Mouse (Mus musculus) right cerebral cortex, postnatal 25 days (tissue): ENCODE results near the gene Cpe.

Experiments
- DNase-seq: peaks from one replicate; pipeline ENCODE4 v3.0.0; 2022

The Cpe gene

DNA sequence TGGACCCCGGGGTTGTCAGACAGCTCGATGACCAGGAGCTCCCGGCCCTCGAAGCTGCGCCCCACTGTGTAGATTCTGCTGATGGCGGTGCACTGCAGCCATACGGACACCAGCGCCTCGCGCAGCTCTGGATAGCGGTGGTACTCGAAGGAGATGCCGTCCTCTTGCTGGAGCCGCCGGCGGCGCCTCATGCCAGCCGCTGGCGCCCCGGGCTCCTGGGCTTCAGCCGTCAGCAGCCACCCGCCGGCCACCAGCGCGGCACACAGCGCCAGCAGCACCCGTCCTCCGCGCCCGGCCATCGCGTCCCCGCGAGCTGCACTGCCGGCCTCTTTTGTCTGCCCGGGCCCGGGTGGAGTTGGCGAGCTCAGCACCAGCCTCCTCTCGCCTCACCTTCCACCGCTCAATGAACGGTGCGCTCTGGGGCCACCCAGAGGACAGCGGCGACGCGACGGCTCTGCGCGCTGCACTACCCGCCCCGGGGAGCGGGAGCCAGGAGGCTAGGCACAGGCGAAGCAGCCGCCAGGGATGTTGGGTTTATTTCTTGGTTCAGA lies at the start of gene Cpe:
TSS of gene Cpe (minus strand) at position 404 of the 551 bp plus-strand sequence.
- peak; percentile 92 for DNase-seq

DNA sequence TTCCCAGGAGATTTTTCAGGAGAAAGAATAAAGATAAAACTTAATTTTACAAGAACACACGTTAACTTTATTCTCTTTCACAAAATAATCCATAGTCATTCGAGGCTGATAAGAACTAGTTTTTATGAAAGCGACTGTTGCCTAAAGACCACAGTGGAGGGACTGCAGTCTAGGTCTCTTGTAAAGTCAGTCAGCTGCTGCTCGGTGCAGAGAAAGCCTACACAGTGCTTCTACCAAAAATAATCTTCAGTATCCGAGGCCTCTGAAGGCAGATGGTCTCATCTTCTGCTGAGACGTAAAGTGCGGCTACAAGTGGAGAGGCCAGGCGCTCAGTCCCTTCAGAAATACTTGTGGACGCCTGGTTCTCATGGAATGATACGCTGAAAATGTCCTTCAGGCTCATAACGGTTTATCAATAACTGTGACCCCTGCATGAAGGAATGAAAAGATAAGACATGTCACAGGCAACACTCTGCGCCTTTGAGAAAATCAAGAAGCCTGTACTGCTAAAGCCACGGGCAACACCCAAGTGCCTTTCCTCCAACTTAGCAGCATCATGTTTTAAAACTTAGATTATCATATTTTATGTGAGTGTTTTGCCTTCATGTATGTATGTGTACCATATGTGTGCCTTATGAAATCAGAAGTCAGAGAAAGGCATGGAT lies 47.8 kb upstream of the Cpe start:
- no peak for DNase-seq

DNA sequence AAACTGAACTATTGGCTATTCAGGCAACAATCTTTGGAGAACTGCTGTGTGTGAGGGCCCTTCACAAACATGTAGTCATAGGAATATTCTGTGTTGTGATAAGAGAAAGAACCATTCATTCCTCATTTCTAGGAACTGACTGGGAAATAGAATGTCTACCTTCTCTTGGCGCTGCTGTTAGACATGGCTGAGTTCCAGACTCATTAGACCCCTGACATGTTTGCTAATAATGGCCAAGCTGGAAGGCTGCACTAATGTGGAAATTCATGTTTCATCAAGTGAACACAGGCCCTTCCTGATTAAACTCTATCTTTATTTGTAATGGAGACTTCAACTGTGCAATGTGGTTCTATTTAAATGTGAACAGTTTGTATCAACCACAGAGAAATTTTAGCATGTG lies 46.1 kb upstream of the Cpe start:
- no peak for DNase-seq

DNA sequence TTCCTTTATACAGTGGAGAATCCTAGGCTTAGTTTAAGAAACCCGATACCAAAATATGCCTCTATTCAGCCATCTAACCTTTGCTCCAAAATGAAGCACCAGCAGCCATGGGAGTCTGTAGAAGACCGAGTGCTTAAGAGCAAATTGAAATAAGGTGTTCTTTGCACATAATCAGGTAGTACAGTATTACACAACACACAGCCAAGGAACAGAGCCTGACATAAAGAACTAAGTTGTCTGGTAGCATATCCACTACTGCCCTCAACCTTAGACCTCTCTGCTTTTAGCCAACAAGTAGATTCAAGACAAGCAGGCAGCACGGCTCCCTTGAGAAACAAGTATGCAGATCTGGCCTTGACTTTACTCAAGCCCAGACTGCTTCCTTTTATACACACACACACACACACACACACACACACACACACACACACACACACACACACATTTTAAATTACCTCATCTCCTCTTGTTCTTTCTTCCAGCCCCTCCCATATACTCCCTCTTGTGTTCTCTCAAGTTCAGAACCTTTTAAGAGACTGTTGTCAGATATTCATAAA lies 44.0 kb upstream of the Cpe start:
- DNase-seq: no peak

DNA sequence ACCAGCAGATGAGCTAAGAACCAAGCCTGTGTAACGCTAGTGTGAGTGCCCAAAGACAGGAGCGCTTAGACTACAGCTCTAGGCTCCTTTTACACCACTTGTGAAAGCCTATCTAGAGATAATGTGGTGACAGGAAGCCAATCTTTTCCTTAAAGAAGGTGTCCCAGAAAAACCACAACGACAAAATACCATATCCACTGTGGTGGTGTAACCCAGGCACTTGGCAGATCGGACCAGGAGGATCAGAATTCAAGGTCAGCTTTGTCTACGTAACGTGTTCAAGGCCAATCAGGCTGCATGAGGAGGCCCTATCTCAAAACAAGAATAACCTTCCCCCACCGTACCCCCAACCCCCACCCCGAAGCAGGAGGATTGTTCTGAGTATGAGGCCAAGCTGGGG lies 42.3 kb upstream of the Cpe start:
- no peak for DNase-seq

DNA sequence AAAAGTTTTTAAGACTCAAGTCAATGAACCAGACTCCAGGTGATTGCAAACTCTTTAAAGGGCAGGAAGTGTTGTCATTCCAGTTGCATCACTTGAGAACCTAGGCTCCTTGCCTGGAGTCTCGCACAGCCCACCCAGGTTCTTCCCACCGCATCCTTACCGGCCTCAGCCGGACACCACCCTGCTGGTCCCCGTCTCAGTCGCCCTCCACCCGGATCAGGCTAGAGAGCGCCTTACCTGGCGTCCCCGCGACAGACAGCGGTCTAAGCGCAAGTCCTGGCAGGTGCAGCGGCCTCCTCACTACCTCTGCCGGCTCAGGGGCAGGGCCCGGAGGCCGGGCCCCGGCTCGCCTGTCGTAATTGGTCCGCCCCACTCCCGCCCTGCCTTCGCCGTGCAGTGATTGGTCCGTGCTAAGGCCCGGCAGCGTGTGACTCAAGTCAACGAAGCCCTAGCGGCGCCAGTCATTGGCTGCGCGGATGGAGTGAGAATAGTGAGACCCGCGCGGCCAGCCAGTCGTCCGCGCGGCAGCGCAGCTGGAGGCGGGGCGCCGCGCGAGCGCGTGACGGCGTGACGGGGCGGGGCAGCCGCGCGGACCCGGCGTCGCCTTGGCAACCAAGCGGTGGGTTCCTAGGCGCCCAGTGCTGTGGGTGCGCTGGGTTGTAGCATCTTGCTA lies 40.6 kb upstream of the Cpe start, which contains the start of gene Msmo1:
TSS of gene Msmo1 (minus strand) at position 522 of the 673 bp plus-strand sequence.
- peak; percentile 99 for DNase-seq

DNA sequence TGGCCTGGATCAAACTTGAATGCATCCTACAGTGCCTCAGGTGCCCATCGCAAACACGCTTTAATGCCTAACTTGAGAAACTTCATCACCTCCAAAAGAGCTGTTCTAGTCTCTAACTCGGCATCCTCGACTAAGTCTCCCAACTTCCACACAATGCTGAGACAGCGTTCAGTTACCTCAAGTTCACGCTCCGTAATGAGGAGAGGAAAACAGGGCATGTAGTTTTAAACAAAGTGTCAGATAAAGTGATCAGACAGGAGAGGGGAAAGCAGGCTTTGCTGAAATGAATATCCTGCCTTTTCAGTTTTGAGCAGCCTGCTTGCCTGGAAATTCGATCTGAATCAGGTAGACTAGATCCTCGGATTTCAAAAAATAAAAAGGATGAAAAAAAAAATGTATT lies 39.7 kb upstream of the Cpe start:
- no peak for DNase-seq

DNA sequence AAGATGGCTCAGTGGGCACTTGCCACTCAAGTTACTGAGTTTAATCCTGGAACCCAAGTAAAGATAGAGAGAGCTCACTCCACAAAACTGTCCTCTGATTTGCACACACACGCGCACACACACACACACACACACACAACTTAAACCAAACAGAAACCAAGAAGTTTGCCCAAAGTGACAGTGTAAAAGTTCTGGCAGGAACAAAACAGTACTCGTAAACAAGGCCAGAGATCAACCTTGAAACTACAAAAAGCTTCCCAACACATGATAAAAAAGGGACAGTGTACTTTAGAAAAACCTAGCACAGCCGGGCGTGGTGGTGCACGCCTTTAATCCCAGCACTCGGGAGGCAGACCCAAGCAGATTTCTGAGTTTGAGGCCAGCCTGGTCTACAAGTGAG lies 35.3 kb upstream of the Cpe start:
- no peak for DNase-seq

DNA sequence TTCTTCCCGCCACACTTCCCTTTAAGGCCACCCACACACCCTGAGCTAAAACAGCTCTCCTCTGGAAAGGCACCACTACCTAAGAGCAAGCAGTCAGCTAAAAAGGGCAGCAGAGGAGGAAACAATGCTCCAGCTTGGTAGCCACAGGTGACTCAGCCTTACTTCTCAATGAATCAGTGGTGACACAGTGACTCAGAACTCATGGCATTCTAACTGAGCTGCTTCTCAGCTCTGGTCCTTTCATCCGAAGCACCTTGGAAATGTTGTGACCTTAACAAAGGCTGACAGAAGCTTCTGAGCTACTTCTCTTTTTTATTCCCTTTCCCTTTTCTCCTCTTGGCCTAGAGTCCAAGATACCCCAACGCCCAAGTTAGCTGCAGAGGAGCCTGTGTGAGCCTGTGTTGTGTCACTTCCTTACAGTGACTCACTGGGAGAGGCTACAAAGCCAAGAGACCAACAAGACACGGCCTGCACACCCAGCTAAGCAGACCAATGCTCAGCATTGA lies 33.4 kb upstream of the Cpe start:
- DNase-seq: peak; percentile 26

DNA sequence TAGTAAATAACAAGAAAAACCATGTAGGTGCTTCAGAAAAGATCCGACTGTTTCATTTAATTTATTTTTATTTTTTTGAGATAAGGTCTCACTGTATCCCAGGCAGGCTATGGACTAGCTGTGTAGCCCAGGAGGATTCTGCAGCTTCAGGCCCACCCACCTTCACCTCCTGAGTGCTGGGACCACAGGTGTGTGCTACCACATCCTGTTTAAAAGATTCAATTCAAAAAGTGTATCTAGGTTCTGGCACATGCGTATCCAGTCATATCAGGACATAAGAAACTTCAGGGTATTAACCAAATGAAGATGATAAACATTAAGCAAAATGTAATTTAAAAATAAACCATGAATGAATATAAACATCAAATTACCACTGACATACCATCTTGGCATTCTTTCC lies 30.4 kb upstream of the Cpe start:
- no peak for DNase-seq

DNA sequence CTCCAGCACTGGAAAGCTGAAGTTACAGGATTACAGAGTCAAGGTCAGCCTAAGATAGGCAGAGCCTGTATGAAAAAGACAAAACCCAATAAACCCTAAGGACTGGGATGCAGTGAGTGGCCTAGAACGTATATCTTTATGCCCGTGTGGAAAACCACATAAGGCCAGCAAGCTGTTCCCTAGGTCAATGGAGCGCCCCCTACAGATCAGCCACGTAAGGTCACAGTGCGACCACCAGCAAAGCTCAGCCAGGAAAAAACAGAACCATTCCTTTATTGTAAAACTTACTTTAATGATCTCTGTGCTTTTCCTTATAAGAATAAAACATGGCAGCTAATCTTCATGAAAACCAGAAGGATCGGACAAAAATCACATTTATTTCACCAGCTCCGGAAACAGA lies 25.0 kb upstream of the Cpe start:
- DNase-seq: no peak

DNA sequence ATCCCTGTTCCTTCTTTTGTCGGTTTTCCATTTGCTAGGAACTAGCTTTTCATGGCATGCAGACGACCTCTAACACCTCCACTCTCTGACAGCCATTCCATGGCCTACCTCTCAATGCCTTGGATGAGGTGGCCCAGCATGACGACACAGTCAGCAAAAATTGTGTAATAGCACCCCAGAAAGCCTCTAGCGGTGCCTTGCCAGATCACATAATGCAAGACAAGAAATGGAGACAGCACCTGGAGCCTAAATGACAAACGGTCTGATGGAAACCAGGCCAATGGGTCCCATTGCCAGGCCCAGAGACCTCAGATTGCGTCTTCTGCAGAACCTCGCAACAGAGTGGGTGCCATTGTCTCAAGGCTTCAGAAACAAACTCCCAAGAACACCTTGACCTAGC lies 19.6 kb upstream of the Cpe start:
- no peak for DNase-seq

DNA sequence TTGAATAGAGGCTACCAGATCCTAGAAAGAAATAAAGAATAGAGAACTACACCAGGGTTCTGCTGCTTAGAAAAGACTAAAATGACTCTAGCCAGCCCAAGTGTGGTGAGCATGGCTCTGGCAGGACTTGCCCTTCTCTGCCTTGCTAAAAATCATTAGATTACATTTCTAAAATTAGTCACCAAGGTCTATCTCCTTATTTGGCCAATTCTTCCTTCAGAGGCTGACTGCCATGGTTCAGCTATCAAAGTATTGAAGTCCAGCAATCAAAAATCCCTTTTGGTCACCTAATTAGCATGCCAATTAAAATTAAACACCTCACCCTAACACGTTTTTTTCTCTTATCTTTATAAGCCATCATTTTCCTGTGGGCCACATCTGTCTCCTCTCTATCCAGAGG lies 18.7 kb upstream of the Cpe start:
- DNase-seq: no peak

DNA sequence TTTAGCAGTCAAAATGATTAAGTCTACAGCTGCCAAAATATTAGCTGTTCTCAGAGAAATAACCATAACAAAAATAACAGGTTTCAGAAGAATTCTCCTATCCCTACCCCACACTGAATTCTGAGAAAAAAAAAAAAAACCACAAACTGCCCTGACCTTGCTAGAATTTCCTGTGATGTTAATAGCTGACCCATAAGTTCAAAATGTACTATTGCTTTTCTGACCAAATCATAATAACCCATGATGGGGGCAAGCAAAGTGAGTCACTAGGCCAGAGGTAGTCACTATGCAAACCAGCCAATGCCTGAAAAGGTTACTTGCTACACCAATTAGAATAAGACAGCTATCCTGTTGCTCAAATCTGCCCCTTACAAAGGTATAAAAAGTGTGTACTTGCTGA lies 14.6 kb upstream of the Cpe start:
- DNase-seq: no peak

DNA sequence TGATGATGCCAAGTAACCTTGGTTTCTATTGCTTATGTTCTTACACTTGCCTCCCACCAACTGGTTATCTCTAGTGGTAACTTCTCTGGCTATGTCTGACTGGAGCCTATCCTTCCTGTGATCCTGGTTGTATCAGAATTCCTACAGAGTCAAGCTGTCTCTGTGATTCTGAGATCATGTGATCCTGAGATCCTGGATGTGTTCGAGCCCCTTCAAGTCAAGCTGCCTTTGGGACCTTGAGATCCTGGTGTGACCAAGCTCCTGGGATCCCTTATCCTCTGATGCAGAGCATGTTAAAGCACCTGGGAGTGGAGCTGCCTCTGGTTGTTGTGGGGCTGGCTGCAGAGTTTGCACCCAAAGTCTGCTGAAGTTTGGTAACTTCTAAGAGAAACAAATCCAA lies 10.3 kb upstream of the Cpe start:
- DNase-seq: no peak

DNA sequence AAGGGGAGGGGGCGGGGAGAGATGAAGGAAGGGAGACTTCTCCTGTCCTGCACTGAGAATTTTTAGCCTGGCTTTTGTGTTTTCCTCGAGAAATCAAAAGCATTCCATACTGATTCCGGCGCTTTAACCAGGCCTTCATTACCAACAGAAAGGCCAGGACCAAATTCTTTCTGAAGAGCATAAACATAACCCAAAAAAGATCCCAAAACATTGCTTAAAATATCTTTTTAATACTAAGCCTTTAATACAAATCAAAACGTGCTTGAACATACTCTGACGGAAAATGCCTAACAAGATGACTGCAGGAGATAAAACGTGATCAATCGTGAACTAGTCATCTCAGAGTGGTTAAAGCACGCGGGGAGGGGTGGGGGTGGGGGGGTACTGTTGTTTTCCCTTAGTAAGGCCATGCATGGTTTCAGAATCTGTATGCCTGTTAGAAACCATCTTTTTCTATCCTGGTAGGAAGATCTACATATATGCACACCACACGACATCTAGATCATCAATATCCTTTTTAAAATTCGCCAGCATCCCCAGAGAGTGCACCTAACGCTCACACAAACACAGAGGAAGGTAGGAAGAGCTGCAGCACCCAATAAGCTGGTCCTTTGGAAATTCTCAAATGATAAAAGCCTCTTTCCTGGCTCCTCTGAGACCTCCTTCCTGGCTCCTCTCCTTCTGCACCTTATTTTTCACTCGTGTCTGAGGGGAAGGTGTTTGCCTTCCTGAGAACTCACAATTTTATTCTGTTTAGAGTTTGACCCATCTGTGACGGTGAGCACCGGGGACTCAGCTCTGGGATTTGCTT lies 1.1 kb downstream of the Cpe start:
- DNase-seq: peak; percentile 26

DNA sequence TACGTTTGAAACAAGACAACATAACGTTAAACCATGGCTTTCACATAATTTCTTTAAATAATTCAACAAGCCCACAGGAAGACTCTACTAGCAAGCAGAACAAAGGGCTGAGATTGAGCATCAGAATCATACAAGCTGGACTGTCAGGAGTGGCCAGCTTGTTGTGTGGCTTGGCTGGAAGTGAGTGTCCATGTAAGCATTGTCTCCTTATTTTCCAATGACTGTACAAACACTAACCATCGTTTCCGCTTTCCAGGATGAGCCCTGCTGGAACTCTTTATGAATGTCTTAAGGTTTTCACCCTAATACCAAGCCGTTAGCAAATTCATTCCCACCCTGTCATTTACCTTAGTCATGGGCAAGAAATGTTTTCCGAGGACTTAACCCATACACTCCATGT lies 2.0 kb downstream of the Cpe start:
- no peak for DNase-seq

DNA sequence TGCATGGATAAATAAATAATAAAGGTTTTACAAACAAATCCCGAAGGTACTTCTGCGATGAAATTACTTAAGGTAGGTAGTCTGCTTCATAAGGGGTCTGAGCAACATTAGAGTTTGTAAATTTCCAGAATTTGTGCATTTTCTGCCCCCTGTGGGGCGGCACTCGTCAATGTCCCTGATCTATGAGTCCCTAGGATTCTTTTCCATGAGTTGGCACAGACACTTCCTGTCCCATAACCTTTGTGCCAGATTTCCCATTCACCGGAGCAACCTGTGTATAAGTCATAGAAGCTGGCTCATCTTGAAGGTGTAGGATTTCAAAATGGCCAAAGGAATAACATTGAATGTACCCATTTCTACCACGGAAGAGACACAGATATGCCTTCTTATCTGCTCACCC lies 2.5 kb downstream of the Cpe start:
- DNase-seq: no peak

DNA sequence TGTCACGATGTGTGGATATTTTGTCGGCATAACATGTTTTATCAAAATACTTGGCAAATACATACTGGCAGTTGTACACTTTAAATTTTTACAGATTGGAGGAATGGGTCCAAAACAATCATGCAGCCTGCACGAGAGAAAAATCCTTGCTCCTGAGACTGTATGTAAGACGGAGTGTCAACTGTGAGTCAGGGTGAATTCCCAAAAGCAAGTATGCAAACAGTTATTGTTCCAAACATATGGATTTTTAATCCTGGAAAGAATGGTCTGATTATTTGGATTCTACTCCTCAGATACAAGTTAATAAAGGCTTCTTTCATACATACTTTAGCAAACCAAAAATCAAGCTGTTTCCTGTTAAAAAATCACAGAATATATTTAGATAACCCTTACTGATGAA lies 4.1 kb downstream of the Cpe start:
- no peak for DNase-seq

DNA sequence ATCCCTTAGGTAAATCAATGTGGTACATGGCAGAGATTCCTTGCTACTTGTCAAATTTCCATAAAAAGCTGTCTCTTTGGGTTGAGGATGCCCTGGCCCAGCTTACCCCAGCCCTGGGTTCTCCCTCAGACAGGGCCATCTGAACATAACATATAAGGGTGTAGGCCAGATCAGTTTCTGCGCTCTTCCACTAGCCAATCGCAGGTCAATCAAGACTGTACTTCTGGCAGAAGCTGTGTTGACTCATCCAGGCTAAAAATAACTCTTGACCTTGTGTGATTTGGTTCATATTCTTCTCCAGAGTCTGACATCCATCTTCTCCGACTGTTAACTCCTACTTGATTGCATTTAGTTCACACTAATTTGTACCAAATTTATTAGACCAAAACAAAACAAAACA lies 4.7 kb downstream of the Cpe start:
- DNase-seq: no peak

DNA sequence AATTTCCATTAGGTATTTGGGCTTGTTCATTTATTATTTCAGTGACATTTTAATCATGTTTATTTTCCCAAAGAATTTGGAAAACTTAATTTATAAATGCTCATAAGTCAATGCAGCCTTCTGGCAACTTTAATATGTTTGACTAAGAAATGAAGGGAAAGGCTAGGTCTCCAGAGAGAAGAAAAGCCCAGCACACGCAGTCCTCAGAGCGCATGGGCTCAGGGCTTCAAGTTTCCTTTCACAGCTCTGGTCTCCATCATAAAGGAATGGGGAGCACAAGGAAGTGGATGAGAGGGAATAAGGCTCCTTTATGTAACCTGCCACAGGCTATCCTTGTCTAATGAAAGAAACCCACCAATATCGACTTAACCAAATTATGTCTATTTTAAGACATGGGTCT lies 10.4 kb downstream of the Cpe start:
- no peak for DNase-seq

DNA sequence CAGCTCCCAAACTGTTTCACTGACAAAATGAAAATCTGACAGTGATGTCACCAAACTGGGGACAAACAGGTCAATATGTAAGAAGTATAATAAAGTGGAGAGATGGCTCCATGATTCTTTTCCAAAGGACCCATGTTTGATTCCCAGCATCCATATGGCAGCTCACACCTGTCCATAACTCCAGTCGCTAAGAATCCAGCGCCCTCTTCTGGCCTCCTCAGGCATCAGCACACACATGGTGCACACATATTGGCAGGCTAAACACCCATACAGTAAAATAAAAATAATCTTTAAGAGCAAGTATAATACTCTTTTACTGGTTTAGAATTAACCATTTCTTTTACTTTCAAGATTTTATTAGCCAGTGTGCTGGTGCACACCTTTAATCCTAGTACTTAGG lies 16.5 kb downstream of the Cpe start:
- DNase-seq: no peak

DNA sequence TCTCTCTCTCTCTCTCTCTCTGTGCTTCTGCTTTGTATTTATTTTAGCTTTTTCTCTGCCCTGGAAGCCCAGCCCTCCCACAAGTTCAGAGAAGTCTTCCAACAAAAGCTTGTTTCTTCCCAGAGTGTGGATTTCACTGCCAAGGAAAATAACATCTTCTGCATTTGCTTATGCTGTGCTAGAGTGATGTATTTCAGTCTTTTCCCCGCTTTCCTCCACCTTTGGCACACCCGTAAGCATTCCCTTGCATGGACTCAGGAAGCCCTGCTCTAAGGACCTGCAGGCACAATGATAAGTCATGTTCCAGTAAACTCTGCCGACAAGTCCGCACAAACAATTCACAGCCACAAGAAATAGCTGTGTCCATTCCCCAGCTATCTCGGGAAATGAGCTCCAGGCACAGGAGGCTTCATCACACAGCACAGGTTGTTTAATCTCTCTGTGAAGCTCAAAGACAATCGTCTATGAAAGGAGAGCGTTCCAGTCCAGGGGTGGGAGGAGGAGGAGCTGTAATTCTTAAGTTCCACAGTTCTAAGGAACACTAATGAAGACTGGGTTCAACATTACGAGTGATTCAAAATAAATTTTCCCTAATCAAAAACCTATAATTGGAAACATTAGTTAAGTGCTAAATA lies 17.8 kb downstream of the Cpe start:
- DNase-seq: no peak
